Mouse (Mus musculus) E14TG2a.4 (cell line): ENCODE results near the gene Lfng.

ENCODE experiments used
- CTCF ChIP-seq: conservative IDR thresholded peaks from 2 replicates; pipeline ENCODE4 v1.5.1; 2014; ENCODE audit warnings: low read length
- NANOG ChIP-seq: IDR thresholded peaks from 2 replicates; pipeline ENCODE4 v1.6.1; 2014; ENCODE audit warnings: borderline replicate concordance, low read length, mixed read lengths
- POU5F1 ChIP-seq: IDR thresholded peaks from 2 replicates; pipeline ENCODE4 v1.6.1; 2014; ENCODE audit warnings: low read length, borderline replicate concordance

- TF ChIP-seq CTCF (no peak), NANOG (no peak), POU5F1 (no peak)
These were observed 42.8 kb downstream of the Lfng start for GRCm38 (mm10) chr5:140649881-140650414.
